Mouse (Mus musculus) adrenal gland, adult 2 months (tissue): Measurements from ENCODE around the gene Plekho1. TPM values are rescaled to one million over a fixed set of nuclear protein-coding genes. Genes with fewer than 3 reads are reported as not detected.
"Not testable (repeated sequence)": the region's sequence is repeated elsewhere in the genome, so short reads cannot be mapped to it uniquely, and the experiment has no call there.

Source experiments
- DNase-seq: peaks from one replicate; pipeline ENCODE4 v3.0.0; 2021
- long read RNA-seq: library from polyadenylated mRNA; stranded (forward); transcript quantifications from one replicate; pipeline ENCODE4 v2.0.0, GENCODE M21; 2021
- polyA plus RNA-seq: library from polyadenylated mRNA; depleted of rRNA; stranded (reverse); fragments of >200 nt; gene quantifications from 2 replicates; pipeline ENCODE4 v1.2.3, GENCODE M21; 2012; rRNA removed
- total RNA-seq, 2 experiments: library from RNA; stranded (reverse); gene quantifications; 2 replicates each; pipeline ENCODE4 v1.2.3; 2021

Plekho1 gene
- total RNA-seq (10 to 100 TPM; 12.9 to 24.7 TPM), polyA plus RNA-seq (13.8 and 14.0 TPM in 2 replicates)
- long read RNA-seq, transcript Plekho1-201 (6 exons, 1,931 nt): major isoform, 5 of 7 reads
- long read RNA-seq, partial matches to known transcripts: 1 of 7 reads
- long read RNA-seq, other reads (novel, unspliced or antisense): 1 of 7 reads

- DNase-seq: peak; percentile 85
Observed at GRCm38 (mm10) chr3:95995802-95996428, at the start of gene Plekho1. TSS of gene Plekho1 (minus strand) at chr3:95996001.

- DNase-seq: not testable (repeated sequence)
Observed at GRCm38 (mm10) chr3:96044559-96044958, 48.8 kb upstream of the Plekho1 start.

DNA sequence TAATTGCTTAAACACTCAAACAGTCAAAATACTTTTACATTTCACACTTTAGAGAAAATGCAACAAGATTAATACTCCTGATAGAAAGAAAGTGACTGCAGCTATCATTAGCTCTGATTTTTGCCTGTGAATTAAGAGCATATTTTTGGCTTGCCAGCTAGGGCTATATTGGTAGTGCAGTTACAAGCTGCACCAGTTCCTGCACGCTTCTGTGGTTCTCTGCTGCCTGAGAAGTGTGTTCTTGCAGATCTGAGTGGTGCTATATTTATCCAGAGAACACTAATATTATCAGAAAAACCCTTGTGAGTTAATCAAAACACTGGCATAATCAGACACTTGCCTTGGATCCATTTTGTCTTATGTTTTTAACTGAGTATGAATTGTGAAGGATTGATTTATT lies 47.3 kb upstream of the Plekho1 start:
- DNase-seq: no peak

DNA sequence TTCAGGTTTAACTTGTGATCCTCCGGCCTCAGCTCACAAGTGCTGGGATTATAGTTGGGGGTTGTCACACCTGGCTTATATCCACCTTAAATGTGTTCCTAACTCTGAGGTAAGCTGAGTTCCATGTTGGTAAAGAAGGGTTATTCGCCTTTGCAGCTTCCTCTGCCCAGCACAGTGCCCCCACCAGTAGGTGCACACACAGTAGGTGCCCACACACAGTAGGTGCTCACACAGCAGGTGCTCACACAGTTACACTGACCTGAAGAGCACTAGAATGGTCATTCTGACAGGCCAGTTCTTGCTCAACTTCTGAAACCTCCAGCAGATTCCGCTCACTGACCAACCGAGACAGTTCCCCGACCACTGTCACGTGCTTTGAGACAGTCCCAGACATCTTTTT lies 45.3 kb upstream of the Plekho1 start:
- DNase-seq: no peak

GRCm38 (mm10) chr3:96040663-96041006 lies 44.8 kb upstream of the Plekho1 start:
- DNase-seq: no peak

GRCm38 (mm10) chr3:96039857-96040662 lies 44.3 kb upstream of the Plekho1 start:
- DNase-seq: no peak

GRCm38 (mm10) chr3:96038851-96039250 lies 43.0 kb upstream of the Plekho1 start:
- DNase-seq: no peak

DNA sequence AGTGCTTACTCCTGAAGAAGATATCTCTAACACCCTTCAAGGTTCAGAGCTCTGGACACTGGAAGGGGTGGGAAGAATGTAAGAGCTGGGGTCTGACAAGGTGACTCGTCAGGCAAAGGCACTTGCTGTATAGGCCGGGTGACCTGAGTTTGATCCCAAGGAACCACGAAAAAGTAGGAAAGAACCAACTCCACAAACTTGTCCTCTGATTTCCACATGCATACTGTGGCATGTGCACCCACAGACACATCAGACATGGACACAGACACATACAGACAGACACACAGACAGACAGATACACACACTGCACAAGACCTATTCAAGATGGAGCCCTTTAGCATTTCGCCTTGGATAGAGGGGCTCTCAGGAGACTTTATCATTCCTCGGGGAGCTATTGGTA lies 42.4 kb upstream of the Plekho1 start:
- DNase-seq: no peak

GRCm38 (mm10) chr3:96036796-96037195 lies 41.0 kb upstream of the Plekho1 start:
- DNase-seq: no peak

- no peak for DNase-seq
Observed at GRCm38 (mm10) chr3:96033046-96033445, 37.2 kb upstream of the Plekho1 start.

DNA sequence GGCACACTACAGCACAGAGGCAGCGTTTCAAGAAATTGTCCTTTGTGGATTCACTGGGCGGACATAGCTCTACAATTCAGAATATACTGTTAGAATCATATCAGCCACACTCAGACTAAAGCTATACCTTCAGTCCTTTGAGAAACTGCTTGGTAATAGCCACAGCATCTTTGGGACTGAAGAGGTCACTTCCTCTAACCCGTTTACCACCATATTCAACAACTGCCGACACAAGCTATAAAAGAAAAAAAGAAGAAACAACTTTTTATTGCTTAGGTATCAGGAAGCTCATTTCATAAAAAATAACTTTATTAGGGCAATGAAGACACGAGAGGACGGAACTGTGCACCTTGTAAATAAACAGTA lies 36.8 kb upstream of the Plekho1 start:
- DNase-seq: no peak

DNA sequence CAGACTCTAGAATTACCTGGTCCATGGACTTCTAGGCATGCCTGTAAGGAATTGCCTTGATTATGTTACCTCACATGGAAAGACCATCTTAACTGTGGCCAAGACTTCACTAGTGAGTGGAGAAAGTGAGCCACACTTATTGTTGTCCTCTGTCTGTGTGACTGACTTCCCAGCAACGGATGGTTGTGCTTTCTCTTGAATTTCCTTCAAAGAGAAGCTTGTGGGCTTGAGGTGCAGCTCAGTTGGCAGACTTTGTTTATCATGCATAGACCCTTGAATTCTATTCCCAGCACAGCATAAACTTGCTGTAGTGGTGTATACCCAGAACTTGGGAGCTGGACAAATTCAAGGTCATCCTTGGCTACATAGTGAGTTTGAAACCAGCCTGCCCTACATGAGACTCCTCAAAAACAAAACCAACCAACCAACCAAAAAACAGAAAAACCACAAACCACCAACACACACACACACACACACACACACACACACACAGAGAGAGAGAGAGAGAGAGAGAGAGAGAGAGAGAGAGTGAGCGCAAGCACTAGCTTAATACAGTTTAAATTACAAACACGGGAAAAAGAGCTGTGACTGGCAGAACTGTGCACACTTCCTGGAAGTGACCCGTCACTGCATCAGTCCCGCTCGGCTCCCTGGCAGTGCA lies 36.3 kb upstream of the Plekho1 start:
- no peak for DNase-seq

GRCm38 (mm10) chr3:96029766-96030165 lies 34.0 kb upstream of the Plekho1 start:
- no peak for DNase-seq

DNA sequence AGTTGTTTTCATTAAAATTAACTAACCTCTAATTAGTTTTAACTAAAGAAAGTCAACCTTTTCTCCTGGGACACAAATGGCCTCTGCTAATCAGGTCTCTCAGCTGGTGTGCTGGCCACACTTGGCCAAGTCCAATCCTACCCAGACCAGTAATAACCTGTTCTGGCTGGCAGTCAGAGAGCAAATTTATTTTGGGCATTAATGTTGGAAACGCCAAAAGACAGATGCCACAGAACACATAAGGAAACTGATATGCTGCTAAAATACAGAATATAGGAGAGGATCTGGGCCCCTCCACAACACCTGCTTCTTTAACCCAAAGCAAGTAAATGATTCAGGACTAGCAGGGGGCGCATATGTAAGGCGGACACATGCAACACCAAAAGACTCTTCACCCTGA lies 33.5 kb upstream of the Plekho1 start:
- no peak for DNase-seq

DNA sequence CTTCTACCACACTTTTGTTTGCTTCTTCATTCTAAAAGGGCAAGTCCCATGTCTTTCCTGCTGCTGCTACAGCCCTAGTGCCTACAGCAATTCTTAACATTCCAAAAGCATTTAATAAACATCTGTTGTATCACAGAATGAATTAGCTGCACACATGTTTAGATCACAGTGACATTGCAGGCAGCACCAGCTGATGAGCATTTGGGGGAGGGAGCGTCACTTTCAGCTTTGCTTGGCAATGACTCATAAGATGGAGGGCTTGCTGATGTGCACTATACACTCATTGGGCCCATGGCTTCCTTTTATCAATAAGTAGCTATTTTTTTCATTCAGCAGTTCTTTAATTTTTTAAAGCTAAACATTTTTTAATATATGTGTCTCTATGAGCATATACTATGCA lies 32.1 kb upstream of the Plekho1 start:
- peak; percentile 17 for DNase-seq

DNA sequence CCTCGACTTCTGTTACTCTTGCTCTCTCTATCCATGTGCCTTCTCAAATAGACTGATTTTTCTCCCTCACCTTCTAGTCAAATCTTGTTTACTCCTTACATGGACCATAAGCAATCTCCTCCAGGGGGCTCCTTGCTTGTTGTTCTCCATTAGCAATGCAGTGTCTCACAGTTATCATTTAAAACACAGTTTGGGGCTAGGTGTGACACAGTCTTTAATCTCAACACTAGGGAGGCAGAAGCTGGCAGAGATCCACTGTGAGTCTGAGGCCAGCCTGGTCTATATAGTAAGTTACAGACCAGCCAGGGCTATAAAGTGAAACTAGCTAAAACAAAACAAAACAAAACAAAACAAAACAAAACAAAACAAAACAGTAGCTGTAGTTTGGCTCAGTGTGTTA lies 31.3 kb upstream of the Plekho1 start:
- DNase-seq: no peak

DNA sequence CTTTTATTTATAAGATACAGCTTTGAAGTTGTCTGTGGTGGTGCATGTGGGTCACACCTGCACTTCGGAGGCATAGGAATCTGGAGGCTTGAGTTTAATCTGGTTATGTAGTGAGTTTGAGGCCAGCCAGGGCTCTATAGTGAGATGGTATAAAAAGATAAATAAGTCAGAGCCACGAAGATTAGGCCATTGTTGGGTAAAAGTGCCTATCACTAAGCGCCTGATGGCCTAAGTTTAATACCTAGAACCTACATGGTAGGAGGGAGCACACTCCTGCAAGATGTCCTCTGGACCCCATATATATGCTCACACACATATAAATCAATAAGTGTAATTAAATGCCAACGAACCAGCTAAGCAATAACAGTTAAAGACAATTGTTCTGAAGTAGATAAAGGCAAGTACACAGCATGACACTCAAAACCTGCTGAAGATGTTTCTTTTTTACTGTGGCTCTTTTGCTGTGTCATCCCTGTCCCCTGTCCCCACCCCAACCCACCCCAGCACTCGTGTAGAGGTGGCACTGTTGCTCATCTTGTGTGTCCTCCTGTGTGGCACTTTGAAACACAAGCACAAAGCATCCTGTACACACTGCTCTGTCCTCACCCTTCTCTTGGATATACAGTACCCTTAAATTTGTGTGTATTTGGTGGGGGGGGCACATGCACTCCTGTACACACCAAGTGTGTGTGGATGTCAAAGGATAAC lies 25.8 kb upstream of the Plekho1 start:
- DNase-seq: no peak

DNA sequence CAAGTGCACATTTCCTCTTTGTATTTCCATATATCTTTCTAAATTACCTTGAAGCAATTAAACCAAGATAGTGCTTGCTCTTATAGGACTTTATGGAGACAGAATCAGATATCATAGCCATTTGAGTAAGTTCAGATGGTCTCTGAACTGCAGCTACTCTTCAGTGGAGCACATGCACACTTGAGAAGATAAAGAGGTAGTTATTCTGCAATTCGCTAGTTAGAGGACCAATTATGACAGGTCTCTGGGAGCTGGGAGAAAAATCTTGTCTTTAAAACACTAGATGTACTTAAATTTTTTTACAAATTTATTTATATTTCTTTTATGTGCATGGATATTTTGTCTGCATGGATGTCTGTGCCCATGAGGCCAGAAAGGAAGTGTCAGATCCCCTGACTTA lies 24.9 kb upstream of the Plekho1 start:
- DNase-seq: no peak

- no peak for DNase-seq
Observed at GRCm38 (mm10) chr3:96017461-96017860, 21.7 kb upstream of the Plekho1 start.

- no peak for DNase-seq
Observed at GRCm38 (mm10) chr3:96016257-96016889, 20.6 kb upstream of the Plekho1 start.

- no peak for DNase-seq
Observed at GRCm38 (mm10) chr3:96015681-96016080, 19.9 kb upstream of the Plekho1 start.

DNA sequence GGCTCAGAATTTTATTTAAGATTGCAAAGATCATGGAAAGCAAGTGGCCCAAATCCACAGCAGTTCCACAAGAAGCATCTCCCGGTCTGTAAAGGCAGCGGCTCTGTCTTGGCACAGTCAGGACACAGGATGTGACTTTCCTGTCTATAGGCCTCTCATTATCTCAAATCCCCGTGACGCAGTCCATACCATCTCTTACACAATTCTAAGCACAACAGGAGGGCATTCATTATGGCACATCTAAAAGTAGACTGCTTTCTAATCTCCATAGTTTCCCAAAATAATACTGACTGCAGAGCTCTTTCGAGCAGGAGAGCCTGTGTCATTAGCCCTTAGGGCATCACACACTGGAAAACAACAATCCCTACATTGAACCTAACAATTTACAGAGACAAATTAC lies 17.0 kb upstream of the Plekho1 start:
- DNase-seq: no peak
